Mouse (Mus musculus) erythroblast, embryonic 14.5 days (primary cell): ENCODE results near the gene Yif1b.

Source experiments
- GATA1 ChIP-seq: IDR thresholded peaks from 2 replicates; pipeline ENCODE4 v1.6.1; 2012; ENCODE audit warnings: low read length, inconsistent platforms, mixed read lengths
- TAL1 ChIP-seq: IDR thresholded peaks from 3 replicates; pipeline ENCODE4 v1.6.1; 2012; ENCODE audit warnings: low read length, inconsistent platforms, mixed read lengths

GRCm38 (mm10) chr7:29234661-29235060 lies 3.5 kb upstream of the Yif1b start:
- TF ChIP-seq GATA1 = no peak
- no peak for TF ChIP-seq TAL1
